Comparison of ENCODE assay signal across 16 mouse cellular contexts in genomic region chr12:84277832-84278231, GRCm38 (mm10). TPM values are rescaled to one million over a fixed set of nuclear protein-coding genes. Genes with fewer than 3 reads are reported as not detected.
DNase-seq lines count a peak whose midpoint lies in the region; ATAC-seq and TF ChIP-seq lines count a peak whose summit lies in the region.
"Had no signal": no experiment of that assay in that cellular context is flagged by ENCODE, and none has a peak within 500 bp of the region (broad histone marks: within the 10 kb centered on the region; RNA-seq: fewer than 3 reads in every experiment).

No protein-coding gene starts in this region.

- ATAC-seq in liver, embryonic 12.5 days: no peak
- peak; percentile 58; the same call in 1 of the 2 replicates for ATAC-seq in intestine, postnatal 0 days
- ATAC-seq: inflammation-experienced regulatory T-cells, adult 6 months had no signal

- peak; percentile 12 for DNase-seq in embryo, embryonic 10.5 days (ENCODE audit: low spot score)
- DNase-seq in embryo, embryonic 9.5 days (ENCODE audit: extremely low spot score): no peak
- DNase-seq in liver, adult 2 months (ENCODE audit: extremely low read depth, low read depth, low spot score): peak; percentile 33
- peak; percentile 76 for DNase-seq in ES-CJ7 (ENCODE audit: low read depth, low spot score)
- DNase-seq in spleen, postnatal 14 days (ENCODE audit: low spot score in 2 of 2): no peak
- no peak for DNase-seq in urinary bladder, postnatal 25 days (ENCODE audit: low spot score)
- DNase-seq: adrenal gland, adult 8-10 months; cerebellum, adult 18-20 months; heart, postnatal 36 days; kidney, postnatal 10 days had no signal

- H3K27me3 ChIP-seq in liver, adult 2 months (ENCODE audit: control insufficient read depth, insufficient read depth, low read length): no peaks in the 10 kb centered on the region
- H3K27me3 ChIP-seq in liver, embryonic 12.5 days (replicated peaks): no peaks in the 10 kb centered on the region
- H3K27me3 ChIP-seq in intestine, postnatal 0 days (replicated peaks; ENCODE audit: control insufficient read depth, insufficient read depth, low read length): no peaks in the 10 kb centered on the region
- H3K27me3 ChIP-seq: lung, embryonic 15.5 days had no signal

- 62% methylated on average over 3 of the region's 3 CpGs for WGBS in liver, adult 2 months
- WGBS in liver, embryonic 12.5 days (ENCODE audit: insufficient replicate concordance): 76% methylated on average over 3 of the region's 3 CpGs
- WGBS in intestine, postnatal 0 days: 48% methylated on average over 3 of the region's 3 CpGs

- no peak for TF ChIP-seq POLR2A in liver, adult 2 months (IDR thresholded peaks at IDR 0.05; ENCODE audit: extremely low read depth, insufficient read depth, low read length)

- no peaks in the 10 kb centered on the region for H3K79me2 ChIP-seq in liver, adult 2 months (ENCODE audit: control insufficient read depth, insufficient read depth, low read length)

- H3K9ac ChIP-seq in liver, adult 2 months (ENCODE audit: low read depth, low read length): no peak overlapping the region
- H3K9ac ChIP-seq in liver, embryonic 12.5 days: no peak overlapping the region
- H3K9ac ChIP-seq in intestine, postnatal 0 days (ENCODE audit: low read depth, low read length): no peak overlapping the region
- H3K9ac ChIP-seq: lung, embryonic 15.5 days had no signal

- H3K27ac ChIP-seq in liver, adult 2 months (replicated peaks; ENCODE audit: insufficient read depth, low read depth, low read length): no peak overlapping the region
- H3K27ac ChIP-seq in liver, embryonic 12.5 days: no peak overlapping the region
- H3K27ac ChIP-seq in intestine, postnatal 0 days (ENCODE audit: low read depth, low read length): no peak overlapping the region
- H3K27ac ChIP-seq: lung, embryonic 15.5 days had no signal

- no peak for TF ChIP-seq CTCF in liver, adult 2 months (IDR thresholded peaks at IDR 0.05; ENCODE audit: low read depth, low read length)
- peak; percentile 48 for TF ChIP-seq CTCF in intestine, postnatal 0 days (IDR thresholded peaks at IDR 0.05; ENCODE audit: low read depth)

- no peak overlapping the region for H3K4me2 ChIP-seq in liver, embryonic 12.5 days
- no peak overlapping the region for H3K4me2 ChIP-seq in intestine, postnatal 0 days (replicated peaks; ENCODE audit: low read depth)
- H3K4me2 ChIP-seq: heart, embryonic 11.5 days; lung, embryonic 15.5 days had no signal

- H3K4me3 ChIP-seq in liver, adult 2 months (ENCODE audit: insufficient read depth, low read depth, low read length): no peak overlapping the region
- H3K4me3 ChIP-seq in liver, embryonic 12.5 days: no peak overlapping the region
- no peak overlapping the region for H3K4me3 ChIP-seq in intestine, postnatal 0 days (ENCODE audit: low read depth, low read length)
- H3K4me3 ChIP-seq: lung, embryonic 15.5 days; megakaryocyte, embryonic 14.5 days had no signal

- H3K4me1 ChIP-seq in liver, adult 2 months (ENCODE audit: control insufficient read depth, insufficient read depth, low read length): peaks cover 10% of the 10 kb centered on the region
- no peaks in the 10 kb centered on the region for H3K4me1 ChIP-seq in liver, embryonic 12.5 days
- H3K4me1 ChIP-seq in intestine, postnatal 0 days (replicated peaks; ENCODE audit: control insufficient read depth, insufficient read depth, low read length): no peaks in the 10 kb centered on the region
- H3K4me1 ChIP-seq: lung, embryonic 15.5 days had no signal

- H3K36me3 ChIP-seq in liver, adult 2 months (ENCODE audit: control insufficient read depth, insufficient read depth, low read length): no peaks in the 10 kb centered on the region
- H3K36me3 ChIP-seq in liver, embryonic 12.5 days: no peaks in the 10 kb centered on the region
- H3K36me3 ChIP-seq in intestine, postnatal 0 days (ENCODE audit: control insufficient read depth, insufficient read depth): no peaks in the 10 kb centered on the region
- H3K36me3 ChIP-seq: lung, embryonic 15.5 days had no signal

- no peaks in the 10 kb centered on the region for H3K9me3 ChIP-seq in liver, embryonic 12.5 days (replicated peaks)
- no peaks in the 10 kb centered on the region for H3K9me3 ChIP-seq in intestine, postnatal 0 days (ENCODE audit: control insufficient read depth)
- H3K9me3 ChIP-seq: lung, embryonic 15.5 days had no signal

RNA-seq across cellular contexts. Expression of gene Ptgr2, which starts 7.2 kb away (rescaled TPM):
- total RNA-seq in liver, adult 2 months (2014; rRNA removed): 61.9 and 75.3 TPM in 2 replicates
- 16.3 and 18.5 TPM in 2 replicates for polyA plus RNA-seq in liver, adult 2 months (2012; rRNA removed)
- polyA plus RNA-seq in liver, embryonic 12.5 days (2016; fragmentation: Nextera tagmentation; extraction: Ambion mirVana): 34.9 and 35.0 TPM in 2 replicates
- polyA plus RNA-seq in intestine, postnatal 0 days (2015; fragmentation: Nextera tagmentation; extraction: Ambion mirVana): 35.3 and 41.2 TPM in 2 replicates

RNA-seq across cellular contexts. Expression of gene Zfp410, which starts 38.8 kb away (rescaled TPM):
- total RNA-seq in liver, adult 2 months (2014; rRNA removed): 20.4 and 23.2 TPM in 2 replicates
- 11.8 and 12.5 TPM in 2 replicates for polyA plus RNA-seq in liver, adult 2 months (2012; rRNA removed)
- polyA plus RNA-seq in liver, embryonic 12.5 days (2016; fragmentation: Nextera tagmentation; extraction: Ambion mirVana): 51.0 and 51.9 TPM in 2 replicates
- 34.2 and 34.5 TPM in 2 replicates for polyA plus RNA-seq in intestine, postnatal 0 days (2015; fragmentation: Nextera tagmentation; extraction: Ambion mirVana)

RNA-seq across cellular contexts. Expression of gene Elmsan1, which starts 59.2 kb away (rescaled TPM):
- total RNA-seq in liver, adult 2 months (2014; rRNA removed): 2.3 and 3.2 TPM in 2 replicates
- polyA plus RNA-seq in liver, adult 2 months (2012; rRNA removed): 3.4 and 3.8 TPM in 2 replicates
- polyA plus RNA-seq in liver, embryonic 12.5 days (2016; fragmentation: Nextera tagmentation; extraction: Ambion mirVana): 6.9 and 8.0 TPM in 2 replicates
- 4.4 and 4.9 TPM in 2 replicates for polyA plus RNA-seq in intestine, postnatal 0 days (2015; fragmentation: Nextera tagmentation; extraction: Ambion mirVana)

Comparison
In these comparisons a context has a peak if more than half of its experiments do, and no peak if none do; other contexts are left out.
1. DNase-seq: peak in embryo, embryonic 10.5 days (single experiment), liver, adult 2 months (single experiment) and ES-CJ7 (single experiment); none in embryo, embryonic 9.5 days (single experiment), spleen, postnatal 14 days (0 of 2) and urinary bladder, postnatal 25 days (single experiment).